In genomic region chr5:136922830-136923229, GRCm38 (mm10) we compare ENCODE assay signal across 25 mouse cellular contexts. TPM values are rescaled to one million over a fixed set of nuclear protein-coding genes. Genes with fewer than 3 reads are reported as not detected.
DNase-seq lines count a peak whose midpoint lies in the region; ATAC-seq and TF ChIP-seq lines count a peak whose summit lies in the region.
"Had no signal": no experiment of that assay in that cellular context is flagged by ENCODE, and none has a peak within 500 bp of the region (broad histone marks: within the 10 kb centered on the region; RNA-seq: fewer than 3 reads in every experiment).

No protein-coding gene starts in this region.

- ATAC-seq in midbrain, embryonic 11.5 days (ENCODE audit: low FRiP score): no peak
- no peak for ATAC-seq in heart, embryonic 11.5 days (replicated peaks; ENCODE audit: insufficient number of reproducible peaks, low FRiP score, low TSS enrichment)
- ATAC-seq: forebrain, embryonic 14.5 days; forebrain, embryonic 16.5 days had no signal

- 89% methylated on average over 9 of the region's 9 CpGs for WGBS in midbrain, embryonic 11.5 days
- WGBS in midbrain, embryonic 10.5 days: 87% methylated on average over 9 of the region's 9 CpGs
- 77% methylated on average over 9 of the region's 9 CpGs for WGBS in heart, embryonic 11.5 days (ENCODE audit: insufficient replicate concordance)

- DNase-seq in midbrain, embryonic 11.5 days (ENCODE audit: low spot score, missing footprints): peak; percentile 47
- no peak for DNase-seq in midbrain, embryonic 10.5 days (ENCODE audit: low spot score)
- DNase-seq in CH12.LX (ENCODE audit: extremely low read depth) (no peak), ES-E14 (ENCODE audit: low read depth, low spot score) (no peak)
- DNase-seq in kidney, postnatal 14 days: no peak
- DNase-seq: adrenal gland, adult 2 months; adrenal gland, postnatal 10 days; adrenal gland, postnatal 25 days; cerebellum, adult 11 months; cerebellum, adult 18-20 months; cerebellum, adult 8-10 months; cerebellum, adult 9-11 months; cerebellum, postnatal 14 days; cerebellum, postnatal 36 days; embryo, embryonic 11 days had no signal

- dilution Hi-C loops in CH12.LX (cut with MboI; ENCODE audit: extremely low pct_ligation_motif_present, extremely low pct_unique_long_range_greater_than_20kb, low sequenced_read_pairs): no loop called here

- H3K4me3 ChIP-seq in midbrain, embryonic 11.5 days (ENCODE audit: low read depth, low read length): no peak overlapping the region
- H3K4me3 ChIP-seq in midbrain, embryonic 10.5 days: no peak overlapping the region
- H3K4me3 ChIP-seq in CH12.LX (replicated peaks in 1 of 3; ENCODE audit: low read depth in 2 of 3, low read length in 2 of 3, poor library complexity in 1 of 3) (no peak overlapping the region), ES-E14 (ENCODE audit: insufficient read depth in 1 of 2, low read depth in 1 of 2, low read length in 2 of 2, poor library complexity in 1 of 2, severe bottlenecking in 1 of 2) (no peak overlapping the region)
- no peak overlapping the region for H3K4me3 ChIP-seq in heart, embryonic 11.5 days (ENCODE audit: low read depth, low read length)
- H3K4me3 ChIP-seq: embryonic facial prominence, embryonic 13.5 days; embryonic facial prominence, embryonic 15.5 days; erythroblast, embryonic 14.5 days; forebrain, embryonic 10.5 days; forebrain, embryonic 12.5 days had no signal

- no peak overlapping the region for H3K4me2 ChIP-seq in midbrain, embryonic 11.5 days
- H3K4me2 ChIP-seq in CH12.LX (ENCODE audit: insufficient read depth, low read depth, poor library complexity, severe bottlenecking): no peak overlapping the region
- H3K4me2 ChIP-seq in heart, embryonic 11.5 days: no peak overlapping the region
- H3K4me2 ChIP-seq: embryonic facial prominence, embryonic 13.5 days; embryonic facial prominence, embryonic 15.5 days; forebrain, embryonic 12.5 days had no signal

- no peak for TF ChIP-seq POLR2A in CH12.LX (IDR thresholded peaks at IDR 0.05; ENCODE audit: low read depth, low read length)

- no peaks in the 10 kb centered on the region for H3K9me3 ChIP-seq in midbrain, embryonic 11.5 days (ENCODE audit: control insufficient read depth, low read length)
- H3K9me3 ChIP-seq in midbrain, embryonic 10.5 days (replicated peaks): no peaks in the 10 kb centered on the region
- H3K9me3 ChIP-seq in CH12.LX (replicated peaks; ENCODE audit: low read length): no peaks in the 10 kb centered on the region
- H3K9me3 ChIP-seq in ES-E14 (ENCODE audit: control insufficient read depth, insufficient read depth, low read depth, low read length): no peaks in the 10 kb centered on the region
- no peaks in the 10 kb centered on the region for H3K9me3 ChIP-seq in heart, embryonic 11.5 days (replicated peaks; ENCODE audit: control insufficient read depth, low read length)
- H3K9me3 ChIP-seq: embryonic facial prominence, embryonic 13.5 days; embryonic facial prominence, embryonic 15.5 days; forebrain, embryonic 10.5 days; forebrain, embryonic 12.5 days had no signal

- in situ Hi-C loops in CH12.LX (cut with MboI; ENCODE audit: low pct_ligation_motif_present, low pct_unique_long_range_greater_than_20kb, low sequenced_read_pairs) (loop anchor here (10.0 kb wide), 1 partner anchor 192 kb away; the partner anchor contains the start of gene Trim56), ES-E14 (cut with MboI; ENCODE audit: low sequenced_read_pairs in 2 of 2, unreplicated experiment in 2 of 2) (loop anchor here in 1 of 2 experiments (10.0 kb wide), 1 partner anchor 192 kb away; the partner anchor contains the start of gene Trim56)

- no peak for TF ChIP-seq EP300 in CH12.LX (IDR thresholded peaks at IDR 0.05; ENCODE audit: low read length)

- no peaks in the 10 kb centered on the region for H3K79me2 ChIP-seq in CH12.LX (replicated peaks; ENCODE audit: control insufficient read depth, extremely low read depth, insufficient read depth, poor library complexity, severe bottlenecking)

- H3K9ac ChIP-seq in midbrain, embryonic 11.5 days (ENCODE audit: low read length): no peak overlapping the region
- H3K9ac ChIP-seq in CH12.LX (ENCODE audit: insufficient read depth, low read depth) (no peak overlapping the region), ES-E14 (ENCODE audit: insufficient read depth, low read depth, low read length, poor library complexity, severe bottlenecking) (peak overlapping the region; percentile 39; the same call in 1 of the 2 replicates)
- no peak overlapping the region for H3K9ac ChIP-seq in heart, embryonic 11.5 days (ENCODE audit: low read depth, low read length)
- H3K9ac ChIP-seq: embryonic facial prominence, embryonic 13.5 days; embryonic facial prominence, embryonic 15.5 days; forebrain, embryonic 12.5 days had no signal

- no peak overlapping the region for H3K27ac ChIP-seq in midbrain, embryonic 11.5 days (ENCODE audit: low read depth, low read length)
- H3K27ac ChIP-seq in midbrain, embryonic 10.5 days (replicated peaks): no peak overlapping the region
- H3K27ac ChIP-seq in CH12.LX (ENCODE audit: insufficient read depth, low read depth): no peak overlapping the region
- no peak overlapping the region for H3K27ac ChIP-seq in ES-E14 (ENCODE audit: insufficient read depth, low read depth, low read length, poor library complexity, severe bottlenecking)
- no peak overlapping the region for H3K27ac ChIP-seq in heart, embryonic 11.5 days (ENCODE audit: low read depth, low read length)
- H3K27ac ChIP-seq: embryonic facial prominence, embryonic 13.5 days; embryonic facial prominence, embryonic 15.5 days; forebrain, embryonic 10.5 days; forebrain, embryonic 12.5 days had no signal

- no peak for TF ChIP-seq RAD21 in CH12.LX (IDR thresholded peaks at IDR 0.05; ENCODE audit: low read depth, low read length)

- H3K27me3 ChIP-seq in midbrain, embryonic 11.5 days (ENCODE audit: control insufficient read depth, insufficient read depth, low read length): no peaks in the 10 kb centered on the region
- H3K27me3 ChIP-seq in midbrain, embryonic 10.5 days (ENCODE audit: low read depth, poor library complexity, severe bottlenecking): no peaks in the 10 kb centered on the region
- peaks cover 10% of the 10 kb centered on the region for H3K27me3 ChIP-seq in CH12.LX (replicated peaks)
- no peaks in the 10 kb centered on the region for H3K27me3 ChIP-seq in heart, embryonic 11.5 days (ENCODE audit: control insufficient read depth, insufficient read depth, low read length)
- H3K27me3 ChIP-seq: embryonic facial prominence, embryonic 13.5 days; embryonic facial prominence, embryonic 15.5 days; forebrain, embryonic 12.5 days had no signal

- H3K4me1 ChIP-seq in midbrain, embryonic 11.5 days (ENCODE audit: control insufficient read depth, insufficient read depth, low read length): peaks cover 5% of the 10 kb centered on the region
- H3K4me1 ChIP-seq in midbrain, embryonic 10.5 days: peaks cover 8% of the 10 kb centered on the region
- H3K4me1 ChIP-seq in CH12.LX (ENCODE audit: control insufficient read depth in 1 of 2, insufficient read depth in 2 of 2): peaks cover 9 to 11% of the 10 kb centered on the region in 2 experiments
- H3K4me1 ChIP-seq in ES-E14 (ENCODE audit: control insufficient read depth in 2 of 2, insufficient read depth in 2 of 2, low read length in 2 of 2, poor library complexity in 1 of 2): peaks cover 1 to 16% of the 10 kb centered on the region in 2 experiments; a peak in 2 of 4 replicates
- peaks cover 5% of the 10 kb centered on the region; the same call in 1 of the 2 replicates for H3K4me1 ChIP-seq in heart, embryonic 11.5 days (ENCODE audit: control insufficient read depth, insufficient read depth, low read length)

- no peaks in the 10 kb centered on the region; the same call in 1 of the 2 replicates for H3K36me3 ChIP-seq in midbrain, embryonic 11.5 days (ENCODE audit: control insufficient read depth, insufficient read depth, low read length)
- peaks cover 15% of the 10 kb centered on the region for H3K36me3 ChIP-seq in midbrain, embryonic 10.5 days
- H3K36me3 ChIP-seq in CH12.LX (replicated peaks in 1 of 2; ENCODE audit: control insufficient read depth in 1 of 2, insufficient read depth in 1 of 2, low read length in 1 of 2): peaks cover 0 to 7% of the 10 kb centered on the region in 2 experiments
- H3K36me3 ChIP-seq in ES-E14 (ENCODE audit: control insufficient read depth, insufficient read depth, low read length, poor library complexity, severe bottlenecking): peaks cover 31% of the 10 kb centered on the region
- no peaks in the 10 kb centered on the region for H3K36me3 ChIP-seq in heart, embryonic 11.5 days (ENCODE audit: control insufficient read depth, insufficient read depth, low read length)
- H3K36me3 ChIP-seq: forebrain, embryonic 12.5 days had no signal

- TF ChIP-seq CTCF in CH12.LX (conservative IDR thresholded peaks at IDR 0.05 in 1 of 2, IDR thresholded peaks at IDR 0.05 in 1 of 2; ENCODE audit: low read depth in 2 of 2, low read length in 2 of 2): no peak

RNA-seq across cellular contexts. Expression of gene Ift22, which starts 14.9 kb away (rescaled TPM):
- polyA plus RNA-seq in midbrain, embryonic 11.5 days (2014; fragmentation: Nextera tagmentation; extraction: Ambion mirVana): 111 and 114 TPM in 2 replicates
- 104 and 114 TPM in 2 replicates for polyA plus RNA-seq in midbrain, embryonic 10.5 days (2016; fragmentation: Nextera tagmentation; extraction: Ambion mirVana)
- 16.8 and 20.7 TPM in 2 replicates for total RNA-seq in CH12.LX (2012; rRNA removed)
- total RNA-seq in CH12.LX (2014; rRNA removed): 18.5 and 20.5 TPM in 2 replicates
- 39.0 and 39.6 TPM in 2 replicates for polyA plus RNA-seq in CH12.LX (2012; ENCODE audit: insufficient read length, low read depth)
- total RNA-seq in ES-E14 (2012; rRNA removed): 15.9 and 18.3 TPM in 2 replicates
- 41.4 and 45.5 TPM in 2 replicates for polyA plus RNA-seq in heart, embryonic 11.5 days (2014; fragmentation: Nextera tagmentation; extraction: Ambion mirVana)

RNA-seq across cellular contexts. Expression of gene Fis1, which starts 30.2 kb away (rescaled TPM):
- 320 and 332 TPM in 2 replicates for polyA plus RNA-seq in midbrain, embryonic 11.5 days (2014; fragmentation: Nextera tagmentation; extraction: Ambion mirVana)
- 271 and 306 TPM in 2 replicates for polyA plus RNA-seq in midbrain, embryonic 10.5 days (2016; fragmentation: Nextera tagmentation; extraction: Ambion mirVana)
- total RNA-seq in CH12.LX (2012; rRNA removed): 207 and 210 TPM in 2 replicates
- total RNA-seq in CH12.LX (2014; rRNA removed): 140 and 142 TPM in 2 replicates
- 152 and 203 TPM in 2 replicates for polyA plus RNA-seq in CH12.LX (2012; ENCODE audit: insufficient read length, low read depth)
- total RNA-seq in ES-E14 (2012; rRNA removed): 106 and 114 TPM in 2 replicates
- 279 and 286 TPM in 2 replicates for polyA plus RNA-seq in heart, embryonic 11.5 days (2014; fragmentation: Nextera tagmentation; extraction: Ambion mirVana)

RNA-seq across cellular contexts. Expression of gene Col26a1, which starts 39.8 kb away (rescaled TPM):
- polyA plus RNA-seq in midbrain, embryonic 11.5 days (2014; fragmentation: Nextera tagmentation; extraction: Ambion mirVana): 18.8 and 21.9 TPM in 2 replicates
- 38.0 and 44.3 TPM in 2 replicates for polyA plus RNA-seq in midbrain, embryonic 10.5 days (2016; fragmentation: Nextera tagmentation; extraction: Ambion mirVana)
- total RNA-seq in CH12.LX (2012; rRNA removed) (0.72 TPM in 1 of 2 replicates, not detected in the other), CH12.LX (2014; rRNA removed) (not detected in 2 replicates), ES-E14 (2012; rRNA removed) (2.9 and 5.8 TPM in 2 replicates)
- not detected in 2 replicates for polyA plus RNA-seq in CH12.LX (2012; ENCODE audit: insufficient read length, low read depth)
- polyA plus RNA-seq in heart, embryonic 11.5 days (2014; fragmentation: Nextera tagmentation; extraction: Ambion mirVana): 13.3 and 16.3 TPM in 2 replicates
- total RNA-seq: adrenal gland, adult 2 months; common myeloid progenitor, adult 5-6 weeks; MEL had no signal

RNA-seq across cellular contexts. Expression of gene Cldn15, which starts 43.6 kb away (rescaled TPM):
- polyA plus RNA-seq in midbrain, embryonic 11.5 days (2014; fragmentation: Nextera tagmentation; extraction: Ambion mirVana): 0.22 and 0.26 TPM in 2 replicates
- 0.15 and 0.55 TPM in 2 replicates for polyA plus RNA-seq in midbrain, embryonic 10.5 days (2016; fragmentation: Nextera tagmentation; extraction: Ambion mirVana)
- total RNA-seq in CH12.LX (2012; rRNA removed) (0.25 TPM in 2 replicates), CH12.LX (2014; rRNA removed) (0.24 TPM in 1 of 2 replicates, not detected in the other), ES-E14 (2012; rRNA removed) (0.94 and 1.4 TPM in 2 replicates)
- polyA plus RNA-seq in CH12.LX (2012; ENCODE audit: insufficient read length, low read depth): 0.29 and 0.35 TPM in 2 replicates
- polyA plus RNA-seq in heart, embryonic 11.5 days (2014; fragmentation: Nextera tagmentation; extraction: Ambion mirVana): 1.3 and 1.9 TPM in 2 replicates
- polyA plus RNA-seq: forebrain, embryonic 14.5 days had no signal

Comparison
In these comparisons a context has a peak if more than half of its experiments do, and no peak if none do; other contexts are left out.
1. RNA of gene Col26a1, which starts 39.8 kb away (polyA plus RNA-seq): 38.0 to 44.3 TPM in midbrain, embryonic 10.5 days, 18.8 to 21.9 TPM in midbrain, embryonic 11.5 days and 13.3 to 16.3 TPM in heart, embryonic 11.5 days; not detected in CH12.LX; every median in the first group is over 10 times any median in the second.